Mouse (Mus musculus) kidney, postnatal 0 days (tissue): ENCODE measurements around the gene Fbxo17. TPM values are rescaled to one million over a fixed set of nuclear protein-coding genes. Genes with fewer than 3 reads are reported as not detected.

Source experiments
- ATAC-seq: fragments of 200-750 bp; cut with Nextera tagmentation; replicated peaks from 2 replicates; pipeline ENCODE4 v1.8.0; 2017; ENCODE audit warnings: low read depth, moderate number of reproducible peaks, moderate TSS enrichment, moderate library complexity; ENCODE audit not compliant: low FRiP score
- DNase-seq: peaks from one replicate; pipeline ENCODE4 v3.0.0-alpha.2; 2016; ENCODE audit warnings: low spot score
- H3K27ac ChIP-seq: fragments of 300-500 bp; sonication (generic); 2 replicates; pipeline ENCODE4 v1.5.1; 2014; ENCODE audit warnings: mild to moderate bottlenecking
- H3K27me3 ChIP-seq: fragments of 300-500 bp; sonication (generic); 2 replicates; pipeline ENCODE4 v1.6.1; 2014; ENCODE audit warnings: low read length, mixed read lengths; ENCODE audit not compliant: insufficient read depth
- H3K36me3 ChIP-seq: fragments of 300-500 bp; sonication (generic); 2 replicates; pipeline ENCODE4 v1.6.1; 2014; ENCODE audit warnings: low read length, mixed read lengths; ENCODE audit not compliant: insufficient read depth
- H3K4me1 ChIP-seq: fragments of 300-500 bp; sonication (generic); replicated peaks from 2 replicates; pipeline ENCODE4 v1.6.1; 2014; ENCODE audit warnings: antibody characterized with exemption, low read length, mixed read lengths; ENCODE audit not compliant: insufficient read depth
- H3K4me2 ChIP-seq: fragments of 300-500 bp; sonication (generic); 2 replicates; pipeline ENCODE4 v1.6.1; 2014; ENCODE audit warnings: mild to moderate bottlenecking, low read length, moderate library complexity, mixed read lengths
- H3K4me3 ChIP-seq: fragments of 300-500 bp; sonication (generic); replicated peaks from 2 replicates; pipeline ENCODE4 v1.5.1; 2014; ENCODE audit warnings: low read depth, low read length
- H3K9ac ChIP-seq: fragments of 300-500 bp; sonication (generic); 2 replicates; pipeline ENCODE4 v1.6.1; 2014; ENCODE audit warnings: low read depth, low read length
- H3K9me3 ChIP-seq: fragments of 300-500 bp; sonication (generic); replicated peaks from 2 replicates; pipeline ENCODE4 v1.6.1; 2016; ENCODE audit warnings: low read length, inconsistent platforms, mixed read lengths
- CTCF ChIP-seq: IDR thresholded peaks from 2 replicates; pipeline ENCODE4 v1.5.1; 2016; ENCODE audit warnings: antibody characterized with exemption, low read depth, mild to moderate bottlenecking, moderate library complexity
- WGBS: fragments of 180-500 bp; shearing (Covaris S2); extraction: QIAGEN DNeasy Blood & Tissue Kit; methylation state at CpG from one replicate; pipeline ENCODE4 v1.1.7; 2014; 5-methylcytosine and 5-hydroxymethylcytosine counted together
- polyA plus RNA-seq: library from polyadenylated mRNA; unstranded; fragments of >200 nt; fragmentation: Nextera tagmentation; extraction: Ambion mirVana; gene quantifications from 2 replicates; pipeline ENCODE4 v1.2.1, GENCODE M21; 2015

Fbxo17 gene
- polyA plus RNA-seq, 1 experiment from 2014 or later = 7.0 TPM

DNA sequence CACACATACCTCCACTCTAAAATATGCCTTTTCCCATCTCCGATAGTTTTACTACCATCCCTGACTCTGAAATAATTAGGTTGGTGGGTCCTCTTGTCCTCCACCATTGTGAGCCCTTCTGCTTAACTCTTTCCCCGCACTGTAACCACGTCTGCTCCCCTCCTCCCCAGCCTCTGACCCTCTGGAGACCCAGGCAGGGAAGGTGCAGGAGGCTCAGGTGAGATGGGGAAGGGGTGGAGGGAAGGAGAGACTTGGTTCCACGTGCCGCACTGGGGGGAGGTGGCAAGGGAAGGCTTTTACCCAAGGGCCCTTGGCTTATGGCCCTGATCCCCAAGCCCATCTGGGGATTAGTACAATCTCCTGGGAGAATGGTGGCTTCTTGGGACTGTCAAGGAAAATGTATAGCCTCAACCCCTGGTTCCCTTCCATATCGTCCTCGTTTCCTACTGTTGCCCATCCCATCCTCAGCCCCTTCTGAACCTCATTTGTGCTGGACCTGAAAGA lies 50.9 kb downstream of the Fbxo17 start, which contains the start of gene Nfkbib:
Gene Nfkbib, minus strand, starts transcription at position 51 of the 504 bp plus-strand sequence.
- TF ChIP-seq CTCF = no peak
- peak within 1 kb of the TSS; percentile 72 for H3K9ac ChIP-seq
- peak within 1 kb of the TSS; percentile 31; the same call in 1 of the 2 replicates for H3K27ac ChIP-seq
- no peak for DNase-seq
- ATAC-seq = no peak
- H3K4me3 ChIP-seq = peak within 1 kb of the TSS; percentile 75
- peak within 1 kb of the TSS; percentile 70 for H3K4me2 ChIP-seq
- H3K36me3 ChIP-seq = no peaks in the 10 kb centered on the region
- H3K4me1 ChIP-seq = peaks cover 13% of the 10 kb centered on the region; the same call in 1 of the 2 replicates
- no peaks in the 10 kb centered on the region for H3K27me3 ChIP-seq
- WGBS = 63% methylated on average over 7 of the region's 7 CpGs
- no peaks in the 10 kb centered on the region for H3K9me3 ChIP-seq

DNA sequence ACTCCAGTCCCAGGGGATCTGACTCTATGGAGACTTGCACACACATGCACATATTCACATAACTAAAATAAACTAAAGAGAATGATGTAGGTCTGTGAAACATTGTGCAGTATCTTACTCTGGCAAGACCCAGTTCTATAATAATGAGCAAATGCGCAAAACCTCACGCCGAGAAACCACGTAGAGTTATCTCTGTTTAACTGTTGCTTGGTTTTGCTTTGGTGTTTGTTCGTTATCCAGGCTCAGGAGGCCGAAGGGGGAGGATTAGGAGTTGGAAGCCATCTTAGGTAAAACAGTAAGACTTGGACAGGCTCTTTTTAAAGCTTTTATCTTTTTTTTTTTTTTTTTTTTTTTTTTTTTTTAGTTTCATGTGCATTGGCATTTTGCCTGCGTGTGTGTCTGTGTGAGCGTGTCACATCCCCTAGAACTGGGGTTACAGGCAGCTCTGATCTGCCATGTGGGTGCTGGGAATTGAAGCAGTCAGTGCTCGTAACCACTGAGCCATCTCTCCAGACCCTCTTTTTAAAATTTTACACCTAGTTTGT lies 52.9 kb downstream of the Fbxo17 start:
- no peak overlapping the region for H3K4me3 ChIP-seq
- H3K27me3 ChIP-seq = no peaks in the 10 kb centered on the region
- TF ChIP-seq CTCF = no peak
- peaks cover 13% of the 10 kb centered on the region; the same call in 1 of the 2 replicates for H3K4me1 ChIP-seq
- WGBS = 97% methylated on average over 9 of the region's 9 CpGs
- no peak overlapping the region for H3K27ac ChIP-seq
- H3K36me3 ChIP-seq = no peaks in the 10 kb centered on the region; the same call in 1 of the 2 replicates
- H3K4me2 ChIP-seq = no peak overlapping the region
- DNase-seq = no peak
- no peaks in the 10 kb centered on the region for H3K9me3 ChIP-seq
- no peak for ATAC-seq
- no peak overlapping the region for H3K9ac ChIP-seq

GRCm38 (mm10) chr7:28770309-28770708 lies 53.7 kb downstream of the Fbxo17 start:
- H3K27me3 ChIP-seq = no peaks in the 10 kb centered on the region
- 91% methylated on average over 3 of the region's 3 CpGs for WGBS
- ATAC-seq (no peak), DNase-seq (no peak)
- peaks cover 9% of the 10 kb centered on the region; the same call in 1 of the 2 replicates for H3K4me1 ChIP-seq
- no peak overlapping the region for H3K27ac ChIP-seq
- H3K9ac ChIP-seq = no peak overlapping the region
- no peaks in the 10 kb centered on the region; the same call in 1 of the 2 replicates for H3K36me3 ChIP-seq
- TF ChIP-seq CTCF = no peak
- no peak overlapping the region for H3K4me3 ChIP-seq
- H3K9me3 ChIP-seq = no peaks in the 10 kb centered on the region
- H3K4me2 ChIP-seq = no peak overlapping the region

- no peak for ATAC-seq
- TF ChIP-seq CTCF = no peak
- H3K4me3 ChIP-seq = no peak overlapping the region
- no peak overlapping the region for H3K4me2 ChIP-seq
- H3K9ac ChIP-seq = no peak overlapping the region
- no peaks in the 10 kb centered on the region for H3K27me3 ChIP-seq
- 0 out of 2 replicates have a peak, but pooled peaks cover 4% of the 10 kb centered on the region for H3K4me1 ChIP-seq
- no peaks in the 10 kb centered on the region; the same call in 1 of the 2 replicates for H3K36me3 ChIP-seq
- no peak overlapping the region for H3K27ac ChIP-seq
- WGBS = 84% methylated on average over 11 of the region's 11 CpGs
- H3K9me3 ChIP-seq = no peaks in the 10 kb centered on the region
- no peak for DNase-seq
Measured at GRCm38 (mm10) chr7:28771867-28772266, 55.3 kb downstream of the Fbxo17 start.

DNA sequence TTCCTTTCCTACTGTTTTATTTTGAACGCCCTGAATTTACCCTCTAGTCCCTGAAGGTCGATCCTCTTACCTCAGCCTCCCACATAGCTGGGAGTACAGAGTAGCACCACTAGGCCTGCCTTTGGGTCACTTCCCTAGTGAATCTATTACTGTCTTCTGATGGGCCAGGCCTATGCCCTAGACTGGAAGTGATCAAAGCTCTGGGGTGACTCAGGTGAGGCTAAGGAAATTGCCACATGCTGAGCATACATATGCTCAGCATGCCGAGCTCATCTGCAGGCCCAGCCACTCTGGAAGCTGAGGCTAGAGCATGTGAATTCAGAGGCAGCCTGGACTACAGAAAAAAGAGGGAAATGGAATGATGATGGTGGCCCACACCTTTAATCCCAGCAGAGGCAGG lies 56.6 kb downstream of the Fbxo17 start:
- TF ChIP-seq CTCF = no peak
- ATAC-seq = no peak
- H3K4me2 ChIP-seq = no peak overlapping the region
- DNase-seq = no peak
- no peaks in the 10 kb centered on the region for H3K27me3 ChIP-seq
- no peak overlapping the region for H3K27ac ChIP-seq
- no peaks in the 10 kb centered on the region for H3K4me1 ChIP-seq
- no peaks in the 10 kb centered on the region for H3K9me3 ChIP-seq
- no peak overlapping the region for H3K9ac ChIP-seq
- no peaks in the 10 kb centered on the region; the same call in 1 of the 2 replicates for H3K36me3 ChIP-seq
- H3K4me3 ChIP-seq = no peak overlapping the region
- WGBS = 38% methylated on average over 3 of the region's 3 CpGs

DNA sequence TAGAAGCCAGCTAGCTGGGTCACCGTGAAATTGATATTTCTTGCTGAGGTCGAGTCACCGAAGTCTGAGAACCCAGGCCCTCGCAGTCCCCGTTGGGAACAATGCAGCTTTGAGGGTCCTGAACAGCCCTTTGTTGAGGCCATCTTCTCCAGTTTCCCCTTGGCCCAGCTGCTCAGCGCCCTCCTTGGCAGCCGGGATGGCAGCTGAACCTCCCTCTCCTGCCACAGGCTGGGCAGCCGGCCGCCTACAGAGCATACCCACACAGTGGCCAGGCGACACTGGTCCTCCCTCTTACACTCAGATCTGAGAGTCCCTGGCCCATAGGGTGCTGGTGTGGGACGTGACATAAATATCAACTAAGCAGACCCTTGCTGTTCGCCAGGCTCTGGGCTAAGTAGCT lies 57.6 kb downstream of the Fbxo17 start:
- no peak for DNase-seq
- WGBS = 63% methylated on average over 12 of the region's 12 CpGs
- H3K9me3 ChIP-seq = no peaks in the 10 kb centered on the region

GRCm38 (mm10) chr7:28775129-28775528 lies 58.5 kb downstream of the Fbxo17 start:
- no peaks in the 10 kb centered on the region for H3K9me3 ChIP-seq
- DNase-seq (no peak), ATAC-seq (no peak)
- H3K4me2 ChIP-seq = no peak overlapping the region
- H3K27ac ChIP-seq = no peak overlapping the region
- no peak overlapping the region for H3K9ac ChIP-seq
- 94% methylated on average over 7 of the region's 7 CpGs for WGBS
- H3K4me1 ChIP-seq = no peaks in the 10 kb centered on the region
- no peaks in the 10 kb centered on the region for H3K27me3 ChIP-seq
- TF ChIP-seq CTCF = no peak
- peaks cover 4% of the 10 kb centered on the region for H3K36me3 ChIP-seq
- H3K4me3 ChIP-seq = no peak overlapping the region

More for the DNA sequence above, 57.6 kb downstream of the Fbxo17 start:
- no peak for TF ChIP-seq CTCF
- Histone ChIP-seq H3K4me2 (no peak overlapping the region), H3K27me3 (no peaks in the 10 kb centered on the region), H3K4me1 (no peaks in the 10 kb centered on the region), H3K36me3 (peaks cover 4% of the 10 kb centered on the region), H3K9ac (no peak overlapping the region), H3K27ac (no peak overlapping the region), H3K4me3 (no peak overlapping the region)
- no peak for ATAC-seq
